Mouse (Mus musculus) erythroid progenitor cell, adult 5-6 weeks (primary cell): Measurements from ENCODE around the gene Dnajb9. TPM values are rescaled to one million over a fixed set of nuclear protein-coding genes. Genes with fewer than 3 reads are reported as not detected.

Experiments used
- total RNA-seq, 2 experiments: library from RNA; stranded (forward) in 1 of 2; stranded (reverse) in 1 of 2; fragments of 150-400 nt in 1 of 2; fragments of 186-747, 209-891 nt in 1 of 2; gene quantifications; 2 replicates each; pipeline versions ENCODE4 v1.2.3 to v1.2.4; 2015 to 2017; ENCODE audit warnings: low replicate concordance in 2 of 2

The Dnajb9 gene
- total RNA-seq, 2 experiments from 2014 or later = 7.9 to 34.0 TPM

Other genes with a start within 250 kb of the Dnajb9 start
- 37.8 and 67.1 TPM in 2 replicates for gene Pnpla8, start 11.0 kb upstream of the Dnajb9 start, total RNA-seq (2015; ENCODE audit: low replicate concordance)
- gene Pnpla8, start 11.0 kb upstream of the Dnajb9 start, total RNA-seq (2017; ENCODE audit: low replicate concordance) = 27.3 and 32.0 TPM in 2 replicates
- gene Nrcam, start 118.6 kb upstream of the Dnajb9 start, total RNA-seq (2015; ENCODE audit: low replicate concordance) = not detected in 2 replicates
- 0.15 TPM in 1 of 2 replicates, not detected in the other for gene Nrcam, start 118.6 kb upstream of the Dnajb9 start, total RNA-seq (2017; ENCODE audit: low replicate concordance)